Mouse (Mus musculus) hindbrain, embryonic 11.5 days (tissue): ENCODE results near the gene Gm6408. TPM values are rescaled to one million over a fixed set of nuclear protein-coding genes. Genes with fewer than 3 reads are reported as not detected.
A peak's percentile ranks its signal among the peaks of the same experiment; 100 is the strongest.
"Not testable (repeated sequence)": the region's sequence is repeated elsewhere in the genome, so short reads cannot be mapped to it uniquely, and the experiment has no call there.

Experiments used
- ATAC-seq: fragments of 200-750 bp; cut with Nextera tagmentation; 2 replicates; pipeline ENCODE4 v1.8.0; 2017; ENCODE audit warnings: mild to moderate bottlenecking, moderate TSS enrichment, moderate library complexity; ENCODE audit not compliant: low FRiP score
- DNase-seq: peaks from one replicate; pipeline ENCODE4 v3.0.0-alpha.2; 2015; ENCODE audit warnings: low spot score
- H3K27ac ChIP-seq: fragments of 300-500 bp; sonication (generic); 2 replicates; pipeline ENCODE4 v1.5.1; 2014; ENCODE audit warnings: mild to moderate bottlenecking, low read depth, low read length
- H3K27me3 ChIP-seq: fragments of 300-500 bp; sonication (generic); 2 replicates; pipeline ENCODE4 v1.6.1; 2014; ENCODE audit warnings: mild to moderate bottlenecking, low read length, moderate library complexity, mixed read lengths; ENCODE audit not compliant: control insufficient read depth, insufficient read depth
- H3K36me3 ChIP-seq: fragments of 300-500 bp; sonication (generic); 2 replicates; pipeline ENCODE4 v1.6.1; 2014; ENCODE audit warnings: mild to moderate bottlenecking, low read length, moderate library complexity, mixed read lengths; ENCODE audit not compliant: control insufficient read depth, insufficient read depth
- H3K4me1 ChIP-seq: fragments of 300-500 bp; sonication (generic); replicated peaks from 2 replicates; pipeline ENCODE4 v1.6.1; 2014; ENCODE audit warnings: low read length, mixed read lengths; ENCODE audit not compliant: control insufficient read depth, insufficient read depth
- H3K4me2 ChIP-seq: fragments of 300-500 bp; sonication (generic); replicated peaks from 2 replicates; pipeline ENCODE4 v1.6.1; 2014; ENCODE audit warnings: mild to moderate bottlenecking, low read depth, low read length
- H3K4me3 ChIP-seq: fragments of 300-500 bp; sonication (generic); 2 replicates; pipeline ENCODE4 v1.5.1; 2014; ENCODE audit warnings: low read depth, low read length
- H3K9ac ChIP-seq: fragments of 300-500 bp; sonication (generic); 2 replicates; pipeline ENCODE4 v1.6.1; 2014; ENCODE audit warnings: low read depth, low read length
- H3K9me3 ChIP-seq: fragments of 300-500 bp; sonication (generic); 2 replicates; pipeline ENCODE4 v1.6.1; 2016; ENCODE audit warnings: low read length; ENCODE audit not compliant: control insufficient read depth
- WGBS: fragments of 180-500 bp; shearing (Covaris S2); extraction: QIAGEN DNeasy Blood & Tissue Kit; methylation state at CpG from one replicate; pipeline ENCODE4 v1.1.7; 2014; 5-methylcytosine and 5-hydroxymethylcytosine counted together
- polyA plus RNA-seq: library from polyadenylated mRNA; unstranded; fragments of >200 nt; fragmentation: Nextera tagmentation; extraction: Ambion mirVana; gene quantifications from 2 replicates; pipeline ENCODE4 v1.2.1, GENCODE M21; 2014

Gene Gm6408
- polyA plus RNA-seq, 1 experiment from 2014 or later = not detected

DNA sequence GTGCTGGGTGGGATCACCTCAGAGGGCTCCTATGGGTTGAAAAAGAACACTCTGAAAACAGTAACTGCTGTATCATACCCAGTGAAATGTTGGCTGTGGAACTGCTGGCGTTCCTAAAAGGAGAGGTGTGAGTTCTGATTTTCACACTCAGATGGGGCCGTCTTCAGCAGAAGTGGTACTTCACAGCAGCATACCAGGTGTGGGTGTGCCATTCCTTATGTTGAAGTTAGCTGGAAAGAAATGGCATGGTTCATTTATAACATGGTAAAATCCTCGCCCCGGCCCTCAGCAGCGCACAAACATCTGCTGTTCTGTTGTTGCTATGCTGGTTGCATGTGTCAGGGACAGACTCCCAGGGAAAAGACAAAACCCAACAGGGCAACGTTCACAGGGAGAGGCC, 28.2 kb upstream of the Gm6408 start:
- ATAC-seq (no peak), DNase-seq (no peak)
- Histone ChIP-seq H3K4me1 (no peaks in the 10 kb centered on the region), H3K9ac (no peak overlapping the region), H3K4me3 (no peak overlapping the region), H3K27me3 (no peaks in the 10 kb centered on the region), H3K36me3 (0 out of 2 replicates have a peak, but pooled peaks cover 4% of the 10 kb centered on the region), H3K9me3 (no peaks in the 10 kb centered on the region), H3K4me2 (no peak overlapping the region), H3K27ac (no peak overlapping the region)
- WGBS = 92% methylated on average over 6 of the region's 6 CpGs

DNA sequence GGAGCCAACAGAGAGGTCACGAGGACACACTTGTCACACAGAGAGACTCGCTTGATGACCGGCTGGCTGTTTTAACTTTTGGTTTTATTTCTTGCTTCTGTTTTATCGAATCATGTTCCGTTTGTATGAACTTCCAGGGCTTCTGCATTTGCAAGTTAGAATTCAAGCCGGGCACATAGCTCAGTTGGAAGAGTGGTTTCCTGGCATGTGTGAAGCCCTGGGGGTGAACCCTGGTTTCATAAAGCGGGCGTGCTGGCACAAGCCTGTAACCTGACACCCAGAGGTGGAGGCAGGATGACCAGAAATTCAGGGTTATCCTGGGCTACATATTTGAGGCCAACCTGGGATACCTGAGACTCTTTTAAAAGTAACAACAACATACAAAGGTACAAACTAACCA, 20.2 kb upstream of the Gm6408 start:
- ATAC-seq = no peak
- Histone ChIP-seq H3K27me3 (no peaks in the 10 kb centered on the region), H3K9me3 (no peaks in the 10 kb centered on the region), H3K4me3 (no peak overlapping the region), H3K4me1 (no peaks in the 10 kb centered on the region), H3K36me3 (no peaks in the 10 kb centered on the region), H3K4me2 (no peak overlapping the region), H3K9ac (no peak overlapping the region), H3K27ac (no peak overlapping the region)
- no peak for DNase-seq
- WGBS = 85% methylated on average over 8 of the region's 8 CpGs

DNA sequence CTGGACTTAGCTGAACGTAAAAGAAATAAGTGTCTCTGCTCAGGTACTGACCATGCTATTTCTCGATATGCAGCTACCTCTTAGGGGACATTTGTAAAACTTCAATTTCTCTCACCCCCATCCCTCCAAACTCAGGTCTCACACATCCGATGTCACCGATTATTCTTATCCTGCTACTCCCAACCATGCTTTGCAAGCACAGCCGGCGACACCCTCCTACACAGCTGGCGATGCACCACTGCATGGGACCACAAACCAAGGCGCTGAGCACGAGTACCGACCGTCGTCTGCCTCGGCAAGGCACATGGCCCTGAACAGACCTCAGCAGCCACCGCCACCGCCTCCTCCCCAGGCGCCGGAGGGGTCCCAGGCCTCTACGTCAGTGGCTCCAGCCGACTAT, 15.1 kb upstream of the Gm6408 start:
- no peak for DNase-seq
- Histone ChIP-seq H3K9ac (no peak overlapping the region), H3K27me3 (no peaks in the 10 kb centered on the region), H3K36me3 (no peaks in the 10 kb centered on the region), H3K4me2 (no peak overlapping the region), H3K4me1 (no peaks in the 10 kb centered on the region), H3K9me3 (no peaks in the 10 kb centered on the region), H3K4me3 (no peak overlapping the region), H3K27ac (no peak overlapping the region)
- no peak for ATAC-seq
- WGBS = 94% methylated on average over 19 of the region's 19 CpGs

DNA sequence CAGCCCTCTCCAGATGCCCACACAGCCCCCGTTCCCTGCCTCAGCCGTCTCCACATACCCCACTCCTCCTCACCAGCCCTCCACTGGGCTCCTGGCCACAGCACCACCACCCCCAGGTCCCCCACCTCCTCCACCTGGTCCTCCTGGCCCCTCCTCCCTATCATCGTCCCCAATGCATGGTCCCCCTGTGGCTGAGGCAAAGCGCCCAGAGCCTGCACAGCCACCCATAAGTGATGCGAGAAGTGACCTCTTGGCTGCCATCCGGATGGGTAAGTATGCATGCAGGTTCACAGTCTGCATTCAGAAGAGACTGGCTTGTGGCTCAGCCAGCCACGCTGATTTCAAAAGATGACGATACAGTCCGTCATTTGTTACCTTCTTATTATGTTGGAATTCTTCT, 13.5 kb upstream of the Gm6408 start:
- H3K4me3 ChIP-seq = no peak overlapping the region
- H3K36me3 ChIP-seq = no peaks in the 10 kb centered on the region
- H3K27me3 ChIP-seq = no peaks in the 10 kb centered on the region
- H3K9me3 ChIP-seq = no peaks in the 10 kb centered on the region
- WGBS = 94% methylated on average over 9 of the region's 9 CpGs
- no peak overlapping the region for H3K4me2 ChIP-seq
- no peak for DNase-seq
- H3K27ac ChIP-seq = no peak overlapping the region
- no peaks in the 10 kb centered on the region for H3K4me1 ChIP-seq
- ATAC-seq = no peak
- no peak overlapping the region for H3K9ac ChIP-seq

DNA sequence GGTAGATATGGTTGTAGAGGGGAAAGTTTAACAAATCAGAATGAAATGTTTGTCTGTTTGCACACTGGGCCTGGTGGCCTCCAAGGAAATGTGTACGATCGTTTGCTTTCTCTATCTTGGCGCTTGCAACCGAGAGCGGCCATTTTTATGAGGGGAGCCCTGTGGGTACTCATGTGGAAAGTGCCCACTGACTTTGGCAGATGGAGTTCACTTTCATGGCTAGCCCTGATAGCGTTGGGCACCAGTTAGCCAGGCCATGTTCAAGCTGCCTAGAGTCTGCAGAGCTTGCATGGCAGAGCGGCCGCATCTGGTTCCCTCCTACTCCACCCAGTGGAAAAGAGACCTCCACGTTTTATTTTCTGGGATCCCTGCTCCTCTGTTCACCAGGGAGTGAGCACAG, 10.9 kb upstream of the Gm6408 start:
- Histone ChIP-seq H3K27me3 (no peaks in the 10 kb centered on the region), H3K4me1 (no peaks in the 10 kb centered on the region), H3K4me3 (no peak overlapping the region), H3K9me3 (no peaks in the 10 kb centered on the region), H3K36me3 (no peaks in the 10 kb centered on the region), H3K9ac (no peak overlapping the region), H3K4me2 (no peak overlapping the region), H3K27ac (no peak overlapping the region)
- DNase-seq (no peak), ATAC-seq (no peak)
- WGBS = 89% methylated on average over 9 of the region's 9 CpGs

DNA sequence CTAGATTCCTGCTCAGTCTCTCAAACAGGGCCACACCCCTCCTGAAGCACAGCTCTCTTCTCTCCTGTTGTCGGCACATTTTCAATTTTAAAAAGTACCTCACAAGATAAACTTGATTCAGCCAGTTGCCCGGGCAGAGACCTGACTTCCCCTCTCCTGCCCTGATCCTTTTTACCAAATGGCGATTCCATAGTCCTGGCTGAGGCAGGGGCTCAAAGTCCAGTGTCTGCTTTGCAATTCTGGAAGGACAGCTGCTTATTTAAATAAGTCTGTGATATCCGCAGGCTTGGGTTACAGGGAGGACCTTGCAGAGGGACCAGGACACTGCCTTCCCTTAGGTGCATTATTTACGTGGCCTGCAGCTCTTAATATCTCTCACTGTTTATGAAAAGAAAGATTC, 10.5 kb upstream of the Gm6408 start:
- H3K36me3 ChIP-seq = no peaks in the 10 kb centered on the region
- ATAC-seq (no peak), DNase-seq (no peak)

DNA sequence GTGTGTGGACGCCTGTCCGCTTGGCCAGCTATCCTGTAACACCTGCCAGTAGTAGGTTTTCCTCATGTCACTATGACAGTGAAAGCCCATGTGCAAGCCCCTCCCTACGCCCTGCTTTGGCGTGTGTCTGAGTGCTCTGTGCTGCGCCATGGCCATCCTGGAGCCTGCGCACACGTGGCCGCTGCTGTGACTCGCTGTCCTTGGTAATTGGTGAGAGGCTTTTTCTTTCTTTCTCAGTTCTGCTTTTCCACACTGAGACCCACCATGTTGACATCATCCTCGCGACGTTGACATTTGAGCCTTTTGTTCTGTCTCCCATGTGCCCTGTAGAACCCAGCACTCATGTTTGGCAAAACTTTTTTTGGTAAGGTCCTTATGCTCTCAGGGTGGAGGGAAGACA, 9.9 kb upstream of the Gm6408 start:
- Histone ChIP-seq H3K27me3 (no peaks in the 10 kb centered on the region), H3K9ac (no peak overlapping the region), H3K36me3 (no peaks in the 10 kb centered on the region), H3K4me1 (no peaks in the 10 kb centered on the region), H3K4me3 (no peak overlapping the region), H3K27ac (no peak overlapping the region), H3K9me3 (no peaks in the 10 kb centered on the region), H3K4me2 (no peak overlapping the region)
- DNase-seq (no peak), ATAC-seq (no peak)
- 95% methylated on average over 12 of the region's 12 CpGs for WGBS

More for the DNA sequence above, 10.5 kb upstream of the Gm6408 start:
- Histone ChIP-seq H3K4me2 (no peak overlapping the region), H3K27ac (no peak overlapping the region), H3K4me1 (no peaks in the 10 kb centered on the region), H3K9ac (no peak overlapping the region), H3K27me3 (no peaks in the 10 kb centered on the region), H3K4me3 (no peak overlapping the region), H3K9me3 (no peaks in the 10 kb centered on the region)
- WGBS = 93% methylated on average over 5 of the region's 5 CpGs

DNA sequence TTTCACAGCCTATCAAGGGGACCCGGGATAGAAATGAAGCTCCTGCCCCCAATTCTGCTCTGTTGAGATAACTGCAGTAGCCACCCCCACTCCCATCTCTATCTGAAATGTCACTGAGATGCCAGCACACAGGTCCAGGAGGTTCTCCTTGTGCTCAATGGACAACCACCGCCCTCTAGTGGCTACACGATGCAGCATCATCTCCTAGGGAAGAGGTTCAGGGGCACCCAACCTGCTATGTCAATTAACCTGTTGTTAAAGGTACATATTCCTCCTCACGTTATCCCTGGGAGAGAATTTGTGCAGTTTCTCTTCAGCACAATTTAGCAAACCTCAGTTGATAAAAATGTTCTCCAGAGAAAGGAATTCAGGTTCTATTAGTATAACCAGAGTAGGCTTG, 2.2 kb upstream of the Gm6408 start:
- H3K9me3 ChIP-seq, H3K9ac ChIP-seq, H3K27me3 ChIP-seq, H3K4me2 ChIP-seq, H3K4me1 ChIP-seq, H3K27ac ChIP-seq, H3K4me3 ChIP-seq, H3K36me3 ChIP-seq, ATAC-seq: not testable (repeated sequence)
- DNase-seq = peak; percentile 8
- WGBS = 12% methylated on average over 4 of the region's 4 CpGs

DNA sequence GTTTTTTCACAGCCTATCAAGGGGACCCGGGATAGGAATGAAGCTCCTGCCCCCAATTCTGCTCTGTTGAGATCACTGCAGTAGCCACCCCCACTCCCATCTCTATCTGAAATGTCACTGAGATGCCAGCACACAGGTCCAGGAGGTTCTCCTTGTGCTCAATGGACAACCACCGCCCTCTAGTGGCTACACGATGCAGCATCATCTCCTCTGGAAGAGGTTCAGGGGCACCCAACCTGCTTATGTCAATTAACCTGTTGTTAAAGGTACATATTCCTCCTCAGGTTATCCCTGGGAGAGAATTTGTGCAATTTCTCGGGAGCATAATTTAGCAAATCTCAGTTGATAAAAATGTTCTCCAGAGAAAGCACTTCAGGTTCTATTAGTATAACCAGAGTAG, 7.2 kb downstream of the Gm6408 start:
- WGBS = 12% methylated on average over 3 of the region's 4 CpGs
- H3K4me3 ChIP-seq, H3K27me3 ChIP-seq, H3K9ac ChIP-seq, H3K36me3 ChIP-seq, H3K4me2 ChIP-seq, ATAC-seq, H3K9me3 ChIP-seq, DNase-seq, H3K27ac ChIP-seq, H3K4me1 ChIP-seq: not testable (repeated sequence)
